Mouse (Mus musculus): ENCODE results near the gene Gm10490.
A peak's percentile ranks its signal among the peaks of the same experiment; 100 is the strongest.
"Not testable (repeated sequence)": the region's sequence is repeated elsewhere in the genome, so short reads cannot be mapped to it uniquely, and the experiment has no call there.

Gm10490 gene

DNA sequence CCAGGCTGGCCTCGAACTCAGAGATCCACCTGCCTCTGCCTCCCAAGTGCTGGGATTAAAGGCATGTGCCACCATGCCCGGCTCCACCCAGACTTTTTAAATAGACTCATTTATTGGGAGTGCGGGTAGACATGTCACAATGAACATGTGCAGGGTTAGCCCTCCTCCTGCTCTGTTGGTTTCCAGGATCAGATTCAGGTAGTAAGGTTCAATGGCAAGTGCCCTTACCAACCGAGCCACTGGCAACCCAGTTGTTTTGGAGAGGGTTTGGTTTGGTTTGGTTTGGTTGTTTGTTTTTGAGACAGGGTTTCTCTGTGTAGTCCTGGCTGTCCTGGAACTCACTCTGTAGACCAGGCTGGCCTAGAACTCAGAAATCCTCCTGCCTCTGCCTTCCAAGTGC, at the start of gene Gm10490:
Gene Gm10490, plus strand, starts transcription at position 301 of the 400 bp plus-strand sequence.
- DNase-seq (ENCODE audit: low read depth, low spot score): not testable (repeated sequence)

DNA sequence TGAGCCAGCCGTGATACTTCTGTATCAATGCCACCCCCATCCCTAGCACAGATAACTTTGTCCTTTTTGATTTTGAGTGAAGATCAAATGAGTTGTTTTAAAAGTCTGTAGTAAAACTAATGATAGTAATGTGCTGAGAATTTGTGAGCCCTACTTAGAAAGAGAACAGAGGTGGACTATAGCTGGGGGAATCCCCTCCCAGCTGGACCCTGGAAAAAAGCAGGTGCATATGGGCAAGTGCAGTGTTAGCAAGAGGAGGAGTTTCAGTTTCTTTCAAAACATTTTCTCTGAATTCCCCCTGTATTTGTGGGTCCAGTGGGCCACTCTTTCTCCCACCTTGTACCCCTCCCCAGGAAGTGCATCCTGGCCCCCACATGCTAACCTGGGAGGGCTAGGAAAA, 46.2 kb upstream of the Gm10490 start:
- DNase-seq (ENCODE audit: low read depth, low spot score): no peak

DNA sequence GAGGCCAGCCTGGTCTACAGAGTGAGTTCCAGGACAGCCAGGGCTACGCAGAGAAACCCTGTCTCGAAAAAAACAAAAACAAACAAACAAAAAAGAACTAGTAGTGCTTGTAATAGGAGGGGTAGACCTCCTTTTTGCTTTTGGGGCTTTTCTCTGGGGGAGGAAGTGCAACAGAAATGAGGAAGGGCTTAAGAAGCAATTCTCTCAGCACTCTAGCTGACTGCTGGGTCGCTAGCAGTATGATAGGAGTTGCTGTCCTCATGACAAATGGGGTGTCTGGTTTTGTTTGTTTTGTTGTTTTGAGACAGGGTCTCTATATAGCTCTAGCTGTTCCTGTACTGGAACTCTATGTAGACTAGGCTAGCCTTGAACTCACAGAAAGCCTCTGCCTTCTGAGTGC, 44.8 kb upstream of the Gm10490 start:
- DNase-seq (ENCODE audit: low read depth, low spot score): no peak

DNA sequence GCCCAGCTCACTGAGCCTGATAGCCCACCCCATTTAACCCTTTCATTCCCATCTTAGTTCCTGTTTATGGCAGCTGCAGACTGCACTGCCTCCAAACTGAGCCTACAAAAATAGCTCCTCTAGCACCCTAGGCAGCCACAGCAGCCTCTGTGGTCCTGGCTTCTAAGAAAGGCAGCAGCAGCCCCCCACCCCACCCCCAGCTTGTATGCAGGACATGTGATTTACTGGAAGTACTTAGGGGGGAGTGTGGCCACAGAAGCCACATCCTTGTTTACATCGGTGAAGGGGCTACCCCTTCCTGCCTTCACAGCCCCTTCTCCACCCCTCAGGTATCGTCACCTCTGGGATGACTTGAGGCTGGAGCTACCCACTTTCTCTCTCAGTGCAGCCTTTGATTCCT, 44.0 kb upstream of the Gm10490 start:
- no peak for DNase-seq (ENCODE audit: low read depth, low spot score)

DNA sequence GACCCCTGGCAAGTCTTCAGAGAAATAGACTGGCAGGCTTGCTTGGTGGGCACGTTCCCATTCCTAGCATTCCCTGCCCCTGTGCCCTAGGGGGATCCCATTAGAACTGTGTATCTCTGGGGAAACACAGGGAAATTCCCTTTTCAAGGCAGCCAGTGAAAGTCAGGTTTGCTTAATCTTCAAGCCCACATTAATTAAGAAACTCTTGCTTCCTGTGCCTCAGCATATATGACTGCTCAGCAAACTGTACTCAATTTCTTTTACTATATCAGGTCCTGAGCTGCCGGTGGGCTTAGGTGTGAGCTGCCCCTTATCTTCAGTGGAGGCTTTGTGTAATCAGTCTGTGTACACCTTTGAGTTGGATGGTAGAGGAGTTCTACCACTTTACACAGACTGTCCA, 43.6 kb upstream of the Gm10490 start:
- DNase-seq (ENCODE audit: low read depth, low spot score): no peak

DNA sequence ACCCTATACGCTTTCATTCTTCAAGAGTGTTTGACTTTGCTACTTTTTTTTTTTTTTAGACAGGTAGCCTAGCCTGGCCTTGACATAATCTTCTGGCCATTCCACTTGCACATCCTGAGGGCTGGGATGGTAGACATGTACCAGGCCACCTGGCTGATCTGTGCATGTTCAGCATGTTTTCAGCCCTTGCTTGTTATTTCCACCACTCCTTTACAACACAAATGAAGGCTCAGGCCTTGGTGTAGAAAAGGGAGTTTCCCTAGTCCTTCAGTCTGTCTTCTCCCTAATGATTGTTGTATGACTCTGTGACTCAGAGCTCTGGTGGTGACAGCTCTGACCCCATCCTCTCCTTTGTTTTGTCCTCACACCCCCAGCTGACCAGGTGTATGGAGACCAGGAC, 42.2 kb upstream of the Gm10490 start:
- no peak for DNase-seq (ENCODE audit: low read depth, low spot score)

DNA sequence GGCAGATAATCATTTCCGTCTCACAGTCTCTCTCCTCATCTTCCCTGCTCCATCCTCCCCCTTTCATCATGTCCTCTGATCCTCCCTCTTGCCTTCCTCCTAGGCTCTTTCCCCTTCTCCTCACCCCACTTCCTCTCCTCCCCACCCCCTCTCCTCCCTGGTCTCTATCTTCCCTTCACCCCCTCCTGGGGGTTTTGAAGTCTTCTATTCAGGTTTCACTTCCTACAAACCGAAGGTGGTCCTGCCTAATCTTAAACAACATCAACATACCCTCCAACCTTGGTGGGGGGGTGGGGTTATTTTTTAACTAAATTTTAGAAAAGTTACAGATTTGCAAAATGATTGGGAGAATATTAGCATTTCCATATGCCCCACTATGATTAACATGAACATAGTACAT, 40.8 kb upstream of the Gm10490 start:
- DNase-seq (ENCODE audit: low read depth, low spot score): no peak

DNA sequence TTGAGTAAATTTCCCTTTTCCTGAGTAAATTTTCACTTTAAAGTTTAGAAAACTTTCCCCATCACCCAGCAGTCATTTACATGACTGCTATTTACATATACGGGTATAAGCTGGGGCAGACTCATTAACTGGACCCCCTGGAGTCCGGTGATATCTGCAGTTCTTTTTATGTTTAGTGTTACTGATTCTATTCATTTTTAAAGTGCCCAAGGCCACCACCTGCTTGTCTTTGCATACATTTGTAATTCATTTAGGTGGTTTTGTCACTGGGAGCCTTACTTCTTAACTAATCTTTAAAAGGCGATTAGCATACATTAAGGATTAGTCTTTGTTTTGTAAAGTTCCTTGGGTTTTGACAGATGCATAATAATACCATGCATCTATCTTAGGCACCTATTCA, 39.5 kb upstream of the Gm10490 start:
- DNase-seq (ENCODE audit: low read depth, low spot score): no peak

DNA sequence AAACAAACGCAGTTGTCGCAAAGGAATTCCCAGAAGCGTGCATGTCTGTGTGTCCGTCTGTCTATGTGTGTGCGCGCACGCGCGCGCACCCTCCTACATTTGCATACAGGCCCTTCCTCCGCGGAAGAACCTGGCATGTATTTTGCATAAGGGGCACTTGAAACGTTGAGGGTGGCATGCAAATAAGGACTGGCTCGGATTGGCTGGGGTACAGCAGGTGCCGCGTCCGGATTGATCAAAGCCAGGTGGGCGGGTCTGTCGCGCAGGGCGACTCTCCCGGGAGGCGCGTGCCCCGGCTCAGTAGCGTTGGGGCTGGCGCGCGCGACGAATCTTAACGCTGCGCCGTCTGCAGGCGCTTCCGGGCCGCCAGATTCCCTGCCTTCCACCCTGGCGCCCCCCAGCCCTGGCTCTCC, 31.3 kb upstream of the Gm10490 start, which contains the start of gene Pim2:
Gene Pim2, plus strand, starts transcription at position 256 of the 413 bp plus-strand sequence.
- peak; percentile 82 for DNase-seq (ENCODE audit: low read depth, low spot score)

DNA sequence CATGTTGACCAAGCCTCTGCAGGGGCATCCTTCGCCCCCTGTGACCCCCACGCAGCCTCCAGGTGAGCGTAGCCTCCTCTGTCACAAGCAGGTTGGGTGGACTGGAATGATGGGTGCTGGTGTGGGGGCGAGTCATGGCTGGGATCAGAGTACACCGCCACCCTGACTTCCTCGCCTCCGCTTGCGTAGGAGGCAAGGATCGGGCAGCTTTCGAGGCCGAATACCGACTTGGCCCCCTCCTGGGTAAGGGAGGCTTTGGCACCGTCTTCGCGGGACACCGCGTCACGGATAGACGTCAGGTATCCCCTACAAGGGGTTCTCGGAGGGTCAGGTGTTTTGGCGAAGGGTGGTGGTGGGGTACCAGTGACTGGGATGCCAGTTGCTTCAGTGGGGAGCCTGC, 30.8 kb upstream of the Gm10490 start:
- DNase-seq (ENCODE audit: low read depth, low spot score): no peak

DNA sequence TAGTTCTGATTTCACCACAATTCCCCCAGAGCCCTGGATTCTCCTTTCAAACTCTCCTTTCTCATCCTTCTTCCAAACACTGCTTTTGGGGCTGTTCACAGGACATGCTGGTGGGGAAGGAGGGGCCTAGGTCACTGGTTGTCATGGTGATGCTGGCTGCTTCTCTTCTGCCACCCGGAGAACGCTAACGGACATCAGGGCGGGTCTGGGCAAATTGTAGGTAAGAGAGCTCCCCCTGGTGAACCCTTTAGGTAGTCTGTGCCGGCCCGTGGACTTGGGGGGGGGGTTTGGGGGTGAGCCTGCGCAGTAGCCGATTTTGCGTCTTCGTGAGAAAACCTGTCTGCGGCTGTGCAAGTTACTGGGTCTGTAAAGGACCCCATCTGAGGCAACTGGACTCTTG, 29.5 kb upstream of the Gm10490 start:
- DNase-seq (ENCODE audit: low read depth, low spot score): peak; percentile 81

DNA sequence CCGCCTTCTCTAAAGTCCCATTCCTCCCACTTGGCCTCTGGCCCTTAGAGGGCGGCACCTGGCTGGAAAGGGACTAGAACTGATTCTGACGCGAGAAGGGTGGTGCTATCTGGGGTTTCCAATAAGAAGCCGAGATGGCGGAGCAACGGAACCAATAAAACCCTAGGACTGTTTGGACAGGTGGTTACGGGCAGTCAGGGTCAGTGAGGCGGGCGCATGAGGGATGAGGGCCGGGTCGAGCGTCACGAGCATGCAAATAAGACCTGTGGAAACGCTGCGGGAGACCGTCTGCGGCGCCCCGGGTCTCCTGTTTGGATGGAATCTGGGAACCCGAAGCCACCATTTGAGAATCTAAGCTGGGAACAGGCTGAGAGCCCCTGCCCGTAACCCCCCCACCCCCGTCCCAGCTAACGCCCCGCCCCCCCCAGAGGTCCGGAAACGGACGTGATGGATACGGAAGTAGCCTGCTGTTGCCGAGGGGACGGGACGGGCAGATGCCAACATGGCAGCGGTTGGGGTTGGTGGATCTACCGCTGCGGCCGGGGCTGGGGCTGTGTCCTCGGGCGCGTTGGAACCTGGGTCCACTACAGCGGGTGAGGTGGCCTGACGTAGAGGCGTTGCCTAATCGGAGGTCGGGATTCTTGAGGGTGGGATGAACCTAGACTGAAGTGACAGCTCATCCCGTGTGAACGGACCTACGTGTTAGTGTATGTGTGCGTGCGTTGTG, 25.3 kb upstream of the Gm10490 start, which contains the start of gene Slc35a2:
Gene Slc35a2, plus strand, starts transcription at position 188 of the 727 bp plus-strand sequence.
- DNase-seq (ENCODE audit: low read depth, low spot score): peak; percentile 82

DNA sequence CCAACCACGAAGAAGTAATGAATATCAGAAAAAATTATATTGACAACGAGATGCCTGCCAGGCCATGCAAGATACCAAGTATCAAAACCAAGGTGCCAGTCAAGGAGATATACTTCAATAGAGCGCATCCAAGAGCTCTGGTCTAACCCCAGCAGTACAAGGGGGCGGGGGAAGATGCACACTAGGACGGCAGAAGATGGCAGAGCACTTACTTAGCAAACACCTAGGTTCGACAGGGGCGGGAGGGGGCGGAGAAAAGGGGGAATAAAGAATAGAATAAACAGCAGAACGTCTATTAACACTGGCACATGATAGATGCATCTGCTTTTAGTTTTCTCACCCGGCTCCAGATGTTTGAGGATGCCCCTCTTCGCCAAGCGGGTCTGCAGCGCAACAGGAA, 11.1 kb upstream of the Gm10490 start:
- no peak for DNase-seq (ENCODE audit: low read depth, low spot score)

DNA sequence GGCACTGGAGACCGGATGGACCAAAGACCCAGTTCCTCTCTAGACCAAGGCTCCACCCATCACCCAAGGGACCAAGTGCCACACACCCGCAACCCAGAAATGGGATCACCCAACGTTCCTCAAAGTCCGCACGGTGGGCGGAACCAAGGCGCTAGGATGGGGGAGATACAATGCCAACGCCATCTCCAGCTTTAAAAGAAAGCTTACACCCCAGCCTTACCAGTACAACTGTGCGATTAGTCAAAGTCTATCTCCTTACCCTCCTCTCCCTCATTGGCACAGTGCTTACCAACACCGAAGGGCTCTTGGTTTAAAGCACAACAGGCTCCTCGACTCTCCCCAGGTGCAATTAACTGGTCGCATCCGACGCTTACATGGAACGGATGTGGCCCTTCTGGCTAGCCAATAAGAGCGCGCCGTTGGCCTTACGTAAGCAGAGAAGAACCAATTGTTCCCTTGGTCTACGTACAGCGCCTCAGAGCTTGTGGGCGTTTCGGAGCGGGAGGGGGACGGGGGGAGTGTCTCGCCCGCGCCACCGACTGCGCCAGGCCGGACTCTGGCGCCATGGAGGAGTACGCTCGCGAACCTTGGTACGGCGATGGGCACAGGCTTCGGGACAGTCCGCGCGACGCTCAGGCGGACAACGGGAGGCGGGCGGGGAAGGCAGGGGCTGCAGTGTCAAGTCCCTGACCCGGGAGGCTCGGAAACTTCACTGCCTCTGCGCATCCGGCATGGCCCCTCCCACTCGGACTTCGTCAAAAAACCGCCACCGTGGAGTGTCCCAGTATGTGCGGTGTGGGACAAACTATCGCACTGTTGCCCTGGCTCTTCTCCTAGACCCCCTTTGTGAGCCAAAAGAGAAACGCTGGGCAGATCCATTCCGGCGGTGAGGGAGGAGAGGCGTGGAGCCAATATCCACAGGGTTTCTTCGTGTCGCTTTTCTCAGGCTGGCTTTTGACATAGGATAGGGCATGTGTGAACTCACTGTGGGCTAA, 10.2 kb upstream of the Gm10490 start, which contains the start of the genes Pqbp1 and Timm17b:
Gene Pqbp1, minus strand, starts transcription at position 390 of the 995 bp plus-strand sequence.
Gene Timm17b, plus strand, starts transcription at position 478 of the 995 bp plus-strand sequence.
- DNase-seq (ENCODE audit: low read depth, low spot score): peak; percentile 90

DNA sequence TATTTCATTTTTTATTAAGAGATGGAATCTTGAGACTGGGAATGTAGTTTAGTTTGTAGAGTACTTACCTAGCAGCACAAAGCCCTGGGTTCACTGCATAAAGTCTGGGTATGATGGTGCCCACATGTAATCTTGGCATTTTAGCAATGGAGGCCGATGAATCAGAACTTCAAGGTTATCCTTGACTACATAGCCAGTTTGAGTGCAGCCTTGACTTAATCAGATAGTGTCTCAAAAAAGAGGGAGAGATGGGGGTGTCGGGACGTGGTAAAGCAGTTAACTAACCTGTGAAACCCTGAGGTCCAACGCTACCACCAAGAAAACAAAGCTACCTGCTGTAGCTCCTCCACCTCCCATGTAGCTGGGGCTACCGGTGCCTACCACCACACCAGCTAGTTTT, 4.9 kb upstream of the Gm10490 start:
- DNase-seq (ENCODE audit: low read depth, low spot score): no peak

DNA sequence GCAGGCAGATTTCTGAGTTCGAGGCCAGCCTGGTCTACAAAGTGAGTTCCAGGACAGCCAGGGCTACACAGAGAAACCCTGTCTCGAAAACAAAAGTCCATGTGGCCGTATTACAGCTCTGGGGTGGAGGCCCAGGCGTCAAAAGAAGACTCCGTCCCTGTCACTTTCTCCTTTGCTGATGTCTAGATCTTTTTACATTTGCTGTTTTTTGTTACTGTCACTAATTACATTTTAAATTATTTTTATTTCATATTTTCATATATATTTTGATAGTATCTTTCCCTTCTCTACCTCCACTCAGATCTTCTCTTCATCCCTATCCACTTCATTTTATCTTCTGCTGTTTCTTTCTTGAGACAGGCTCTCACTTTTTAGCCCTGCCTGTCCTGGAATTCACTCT, 1.6 kb upstream of the Gm10490 start, which contains the start of gene Gm10491:
Gene Gm10491, minus strand, starts transcription at position 101 of the 400 bp plus-strand sequence.
- no peak for DNase-seq (ENCODE audit: low read depth, low spot score)

DNA sequence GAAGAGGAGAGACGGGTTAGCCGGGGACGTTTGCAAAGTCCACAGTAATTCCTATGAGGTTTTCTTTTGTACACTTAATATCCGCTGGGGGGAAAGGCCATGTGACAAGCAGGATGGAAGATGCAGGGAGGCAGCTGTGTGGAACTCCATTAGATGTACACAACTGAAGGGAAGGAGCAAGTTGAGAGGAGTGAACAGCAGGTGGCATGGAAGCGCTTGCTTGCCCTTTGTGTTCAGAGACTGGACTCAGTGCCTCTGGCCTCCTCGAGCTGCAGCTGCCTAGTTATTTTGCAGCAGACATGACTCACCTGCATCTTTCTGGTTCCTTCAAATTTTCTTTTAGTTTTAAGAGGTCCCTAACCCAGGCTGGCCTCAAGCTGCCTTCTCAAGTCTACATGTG, 1.1 kb downstream of the Gm10490 start:
- no peak for DNase-seq (ENCODE audit: low read depth, low spot score)

DNA sequence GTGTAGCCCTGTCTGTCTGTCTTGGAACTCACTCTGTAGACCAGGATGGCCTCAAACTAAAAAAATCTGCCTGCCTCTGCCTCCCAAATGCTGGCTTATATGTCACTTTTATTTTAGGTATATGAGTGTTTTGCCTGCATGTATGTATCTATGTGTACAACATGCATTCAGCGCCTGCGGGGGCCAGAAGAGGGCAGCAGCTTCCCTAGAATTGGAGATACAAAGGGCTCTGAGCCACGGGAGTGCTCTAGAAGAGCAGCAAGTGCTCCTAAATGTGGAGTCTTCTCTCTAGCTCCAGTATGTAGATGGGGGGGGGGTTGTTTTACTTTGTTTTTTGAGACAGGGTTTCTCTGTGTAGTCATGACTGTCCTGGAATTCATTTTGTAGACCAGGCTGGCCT, 6.3 kb downstream of the Gm10490 start:
- not testable (repeated sequence) for DNase-seq (ENCODE audit: low read depth, low spot score)

DNA sequence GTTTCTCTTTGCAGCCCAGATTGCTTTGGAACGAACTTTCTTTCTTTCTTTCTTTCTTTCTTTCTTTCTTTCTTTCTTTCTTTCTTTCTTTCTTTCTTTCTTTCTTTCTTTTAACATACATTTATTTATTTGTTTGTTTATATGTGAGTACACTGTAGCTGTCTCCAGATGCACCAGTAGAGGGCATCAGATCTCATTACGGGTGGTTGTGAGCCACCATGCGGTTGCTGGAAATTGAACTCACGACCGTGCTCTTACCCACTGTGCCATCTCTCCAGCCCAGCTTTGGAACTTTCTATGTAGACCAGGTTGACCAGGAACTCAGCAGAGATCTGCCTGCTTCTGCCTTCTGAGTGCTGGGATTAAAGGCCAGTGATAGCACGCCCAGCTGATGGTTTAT, 8.6 kb downstream of the Gm10490 start:
- not testable (repeated sequence) for DNase-seq (ENCODE audit: low read depth, low spot score)

DNA sequence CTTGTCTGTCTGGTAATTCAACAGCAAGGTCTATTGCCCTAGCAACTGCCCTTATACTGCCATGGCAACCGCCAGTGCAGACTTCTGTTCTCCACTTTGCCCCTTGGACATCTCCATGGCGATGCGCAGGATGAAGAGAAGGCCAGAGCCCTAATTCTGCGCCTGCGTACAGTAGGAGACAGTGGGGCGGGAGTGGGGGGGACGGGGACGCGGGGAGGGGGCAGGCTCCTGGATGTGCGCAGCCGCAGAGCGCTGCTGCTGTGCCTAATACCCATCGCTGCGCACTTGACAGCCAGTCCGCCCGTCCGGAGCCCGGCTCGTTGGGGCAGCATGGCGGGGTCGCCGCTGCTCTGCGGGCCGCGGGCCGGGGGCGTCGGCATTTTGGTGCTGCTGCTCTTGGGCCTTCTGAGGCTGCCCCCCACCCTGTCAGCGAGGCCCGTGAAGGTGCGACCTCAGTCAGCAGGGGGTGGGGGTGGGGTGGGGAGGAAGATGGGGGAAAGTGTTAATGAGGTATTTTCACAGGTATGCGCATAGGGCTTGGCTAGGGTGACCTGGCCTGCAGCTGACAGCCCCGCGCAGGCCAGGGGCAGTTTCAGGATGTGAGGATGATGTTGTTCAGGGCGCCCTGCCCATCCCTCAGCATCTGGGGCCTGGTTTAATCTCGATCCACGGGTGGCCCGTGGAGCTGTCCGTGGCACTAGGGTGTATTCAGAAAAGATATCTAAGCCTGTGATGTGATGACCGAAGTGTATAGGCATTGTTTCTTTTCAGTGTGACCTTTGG, 10.4 kb downstream of the Gm10490 start, which contains the start of gene Pcsk1n:
Gene Pcsk1n, plus strand, starts transcription at position 222 of the 783 bp plus-strand sequence.
- peak; percentile 77 for DNase-seq (ENCODE audit: low read depth, low spot score)

DNA sequence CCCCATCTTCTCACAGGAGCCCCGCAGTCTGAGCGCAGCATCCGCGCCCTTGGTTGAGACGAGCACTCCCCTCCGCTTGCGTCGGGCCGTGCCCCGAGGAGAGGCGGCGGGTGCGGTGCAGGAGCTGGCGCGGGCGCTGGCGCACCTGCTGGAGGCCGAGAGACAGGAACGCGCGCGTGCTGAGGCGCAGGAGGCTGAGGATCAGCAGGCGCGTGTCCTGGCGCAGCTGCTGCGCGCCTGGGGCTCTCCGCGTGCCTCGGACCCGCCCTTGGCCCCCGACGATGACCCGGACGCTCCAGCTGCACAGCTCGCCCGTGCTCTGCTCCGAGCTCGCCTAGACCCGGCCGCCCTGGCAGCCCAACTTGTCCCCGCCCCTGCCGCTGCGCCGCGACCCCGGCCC, 12.7 kb downstream of the Gm10490 start:
- peak; percentile 17 for DNase-seq (ENCODE audit: low read depth, low spot score)

All from mesoderm, embryonic 11.5 days (tissue).